Mouse (Mus musculus): Measurements from ENCODE around the gene Rtp2. TPM values are rescaled to one million over a fixed set of nuclear protein-coding genes. Genes with fewer than 3 reads are reported as not detected.
"Not testable (repeated sequence)": the region's sequence is repeated elsewhere in the genome, so short reads cannot be mapped to it uniquely, and the experiment has no call there.

Rtp2 gene
- polyA plus RNA-seq, 1 experiment from 2014 or later = not detected

GRCm38 (mm10) chr16:23922906-23923305 is 9.3 kb downstream of the Rtp2 start:
- WGBS = 82% methylated on average over 1 of the region's 1 CpGs
- H3K9ac ChIP-seq = no peak overlapping the region

GRCm38 (mm10) chr16:23921697-23922096 is 10.5 kb downstream of the Rtp2 start:
- Histone ChIP-seq H3K27me3 (ENCODE audit: insufficient read depth, low read length) (no peaks in the 10 kb centered on the region), H3K9me3 (ENCODE audit: low read depth, low read length) (no peaks in the 10 kb centered on the region), H3K4me3 (ENCODE audit: low read depth, low read length) (no peak overlapping the region), H3K9ac (no peak overlapping the region), H3K4me2 (no peak overlapping the region), H3K27ac (ENCODE audit: low read depth) (no peak overlapping the region), H3K4me1 (ENCODE audit: insufficient read depth) (no peaks in the 10 kb centered on the region), H3K36me3 (ENCODE audit: insufficient read depth) (no peaks in the 10 kb centered on the region)
- DNase-seq = no peak
- no peak for TF ChIP-seq CTCF (IDR thresholded peaks at IDR 0.05; ENCODE audit: low read depth)
- ATAC-seq (ENCODE audit: insufficient read depth) = no peak
- 56% methylated on average over 5 of the region's 5 CpGs for WGBS

More at GRCm38 (mm10) chr16:23922906-23923305, 9.3 kb downstream of the Rtp2 start:
- no peak for TF ChIP-seq CTCF (IDR thresholded peaks at IDR 0.05; ENCODE audit: low read depth)
- Histone ChIP-seq H3K4me2 (no peak overlapping the region), H3K4me3 (ENCODE audit: low read depth, low read length) (no peak overlapping the region), H3K9me3 (ENCODE audit: low read depth, low read length) (no peaks in the 10 kb centered on the region), H3K36me3 (ENCODE audit: insufficient read depth) (no peaks in the 10 kb centered on the region), H3K27ac (ENCODE audit: low read depth) (no peak overlapping the region), H3K27me3 (ENCODE audit: insufficient read depth, low read length) (no peaks in the 10 kb centered on the region), H3K4me1 (ENCODE audit: insufficient read depth) (no peaks in the 10 kb centered on the region)
- no peak for ATAC-seq (ENCODE audit: insufficient read depth)
- DNase-seq = no peak

- Histone ChIP-seq H3K9me3 (ENCODE audit: low read depth, low read length) (no peaks in the 10 kb centered on the region), H3K36me3 (ENCODE audit: insufficient read depth) (no peaks in the 10 kb centered on the region), H3K4me1 (ENCODE audit: insufficient read depth) (no peaks in the 10 kb centered on the region), H3K27ac (ENCODE audit: low read depth) (no peak overlapping the region), H3K9ac (no peak overlapping the region), H3K4me3 (ENCODE audit: low read depth, low read length) (no peak overlapping the region), H3K4me2 (no peak overlapping the region), H3K27me3 (ENCODE audit: insufficient read depth, low read length) (no peaks in the 10 kb centered on the region)
- TF ChIP-seq CTCF (IDR thresholded peaks at IDR 0.05; ENCODE audit: low read depth) = no peak
- 79% methylated on average over 2 of the region's 2 CpGs for WGBS
- no peak for ATAC-seq (ENCODE audit: insufficient read depth)
- no peak for DNase-seq
These were observed 12.8 kb downstream of the Rtp2 start for GRCm38 (mm10) chr16:23919418-23919817.

- no peaks in the 10 kb centered on the region for H3K9me3 ChIP-seq (ENCODE audit: low read depth, low read length)
- no peak for TF ChIP-seq CTCF (IDR thresholded peaks at IDR 0.05; ENCODE audit: low read depth)
- ATAC-seq (ENCODE audit: insufficient read depth) = 0 out of 2 replicates have a peak, but pooled peaks have one; percentile 31
- no peak for DNase-seq
- H3K36me3 ChIP-seq (ENCODE audit: insufficient read depth) = no peaks in the 10 kb centered on the region
- 28% methylated on average over 3 of the region's 3 CpGs for WGBS
- H3K27ac ChIP-seq (ENCODE audit: low read depth) = no peak overlapping the region
- H3K4me1 ChIP-seq (ENCODE audit: insufficient read depth) = no peaks in the 10 kb centered on the region
- H3K4me3 ChIP-seq (ENCODE audit: low read depth, low read length) = no peak overlapping the region
- peak overlapping the region; percentile 42; the same call in 1 of the 2 replicates for H3K4me2 ChIP-seq
- no peaks in the 10 kb centered on the region for H3K27me3 ChIP-seq (ENCODE audit: insufficient read depth, low read length)
- H3K9ac ChIP-seq = no peak overlapping the region
These were observed 18.8 kb downstream of the Rtp2 start for GRCm38 (mm10) chr16:23913401-23913800.

GRCm38 (mm10) chr16:23912741-23913140 is 19.5 kb downstream of the Rtp2 start:
- H3K27me3 ChIP-seq (ENCODE audit: insufficient read depth, low read length) = no peaks in the 10 kb centered on the region
- H3K4me1 ChIP-seq (ENCODE audit: insufficient read depth) = no peaks in the 10 kb centered on the region
- H3K4me3 ChIP-seq (ENCODE audit: low read depth, low read length) = no peak overlapping the region
- no peaks in the 10 kb centered on the region for H3K36me3 ChIP-seq (ENCODE audit: insufficient read depth)
- no peak for TF ChIP-seq CTCF (IDR thresholded peaks at IDR 0.05; ENCODE audit: low read depth)
- WGBS = 30% methylated on average over 13 of the region's 13 CpGs
- no peak overlapping the region for H3K9ac ChIP-seq
- ATAC-seq (ENCODE audit: insufficient read depth) (no peak), DNase-seq (peak; percentile 37)
- no peaks in the 10 kb centered on the region for H3K9me3 ChIP-seq (ENCODE audit: low read depth, low read length)
- H3K4me2 ChIP-seq = peak overlapping the region; percentile 42
- no peak overlapping the region for H3K27ac ChIP-seq (ENCODE audit: low read depth)

- H3K4me2 ChIP-seq; H3K9me3 ChIP-seq (ENCODE audit: low read depth, low read length); H3K36me3 ChIP-seq (ENCODE audit: insufficient read depth); H3K9ac ChIP-seq; DNase-seq; H3K27me3 ChIP-seq (ENCODE audit: insufficient read depth, low read length); H3K4me1 ChIP-seq (ENCODE audit: insufficient read depth); H3K4me3 ChIP-seq (ENCODE audit: low read depth, low read length); ATAC-seq (ENCODE audit: insufficient read depth); H3K27ac ChIP-seq (ENCODE audit: low read depth): not testable (repeated sequence)
- 76% methylated on average over 3 of the region's 3 CpGs for WGBS
These were observed 23.2 kb downstream of the Rtp2 start for GRCm38 (mm10) chr16:23909015-23909354.

- WGBS = 85% methylated on average over 9 of the region's 9 CpGs
- H3K4me3 ChIP-seq (ENCODE audit: low read depth, low read length); H3K4me1 ChIP-seq (ENCODE audit: insufficient read depth); ATAC-seq (ENCODE audit: insufficient read depth); H3K27ac ChIP-seq (ENCODE audit: low read depth); H3K27me3 ChIP-seq (ENCODE audit: insufficient read depth, low read length); H3K9me3 ChIP-seq (ENCODE audit: low read depth, low read length); H3K4me2 ChIP-seq; H3K36me3 ChIP-seq (ENCODE audit: insufficient read depth); H3K9ac ChIP-seq; DNase-seq: not testable (repeated sequence)
These were observed 23.8 kb downstream of the Rtp2 start for GRCm38 (mm10) chr16:23908076-23909014.

GRCm38 (mm10) chr16:23906586-23906985 is 25.6 kb downstream of the Rtp2 start:
- H3K4me1 ChIP-seq (ENCODE audit: insufficient read depth); H3K4me2 ChIP-seq; ATAC-seq (ENCODE audit: insufficient read depth); H3K36me3 ChIP-seq (ENCODE audit: insufficient read depth); H3K27me3 ChIP-seq (ENCODE audit: insufficient read depth, low read length); H3K9me3 ChIP-seq (ENCODE audit: low read depth, low read length); H3K27ac ChIP-seq (ENCODE audit: low read depth); H3K9ac ChIP-seq; DNase-seq; H3K4me3 ChIP-seq (ENCODE audit: low read depth, low read length): not testable (repeated sequence)
- 88% methylated on average over 3 of the region's 3 CpGs for WGBS
